ENCODE assay signal across 29 mouse cellular contexts in the genomic region with DNA sequence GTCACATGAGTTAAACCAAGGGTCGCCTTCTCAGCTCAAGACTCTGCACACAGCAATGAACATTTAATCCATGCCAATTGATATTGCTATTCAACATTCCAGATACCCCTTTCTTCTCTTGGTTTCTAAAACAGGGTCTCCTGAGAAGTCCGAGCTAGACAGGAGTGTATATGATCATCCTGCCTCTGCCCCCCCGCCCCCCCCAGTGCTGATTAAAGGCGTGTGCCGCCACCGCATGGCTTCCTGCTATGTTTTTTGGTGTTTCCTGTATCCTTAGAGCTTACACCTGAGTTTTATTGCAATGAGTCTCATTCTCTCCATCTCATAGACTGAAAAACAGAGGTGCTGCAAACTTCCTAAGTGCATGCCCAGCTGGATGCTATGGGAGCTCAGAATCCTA. TPM values are rescaled to one million over a fixed set of nuclear protein-coding genes. Genes with fewer than 3 reads are reported as not detected.
DNase-seq lines count a peak whose midpoint lies in the region; ATAC-seq and TF ChIP-seq lines count a peak whose summit lies in the region.
"Had no signal": no experiment of that assay in that cellular context is flagged by ENCODE, and none has a peak within 500 bp of the region (broad histone marks: within the 10 kb centered on the region; RNA-seq: fewer than 3 reads in every experiment).

No protein-coding gene starts in this region.

- no peak overlapping the region for H3K9ac ChIP-seq in forebrain, embryonic 11.5 days (ENCODE audit: low read length)
- H3K9ac ChIP-seq: embryonic facial prominence, embryonic 13.5 days; forebrain, embryonic 13.5 days; hindbrain, embryonic 12.5 days; hindbrain, embryonic 15.5 days had no signal

- no peak for TF ChIP-seq CTCF in kidney, adult 2 months (conservative IDR thresholded peaks at IDR 0.05; ENCODE audit: insufficient read depth, insufficient read length, low read depth, low read length)

- H3K27me3 ChIP-seq in kidney, adult 2 months (replicated peaks; ENCODE audit: control insufficient read depth, insufficient read depth, low read length), result no peaks in the 10 kb centered on the region
- peaks cover 23% of the 10 kb centered on the region for H3K27me3 ChIP-seq in forebrain, embryonic 11.5 days (ENCODE audit: control insufficient read depth, insufficient read depth, low read length)
- H3K27me3 ChIP-seq: CH12.LX had no signal

- H3K27ac ChIP-seq in kidney, adult 2 months (ENCODE audit: insufficient read depth, low read depth, low read length), result no peak overlapping the region
- no peak overlapping the region for H3K27ac ChIP-seq in forebrain, embryonic 11.5 days (ENCODE audit: low read depth, low read length)
- H3K27ac ChIP-seq: embryonic facial prominence, embryonic 10.5 days; embryonic facial prominence, embryonic 13.5 days; forebrain, embryonic 13.5 days; gastrocnemius, adult 2 months; hindbrain, embryonic 12.5 days; hindbrain, embryonic 15.5 days had no signal

- no peak overlapping the region for H3K4me2 ChIP-seq in forebrain, embryonic 11.5 days (ENCODE audit: low read depth, low read length, severe bottlenecking)
- H3K4me2 ChIP-seq: embryonic facial prominence, embryonic 13.5 days; forebrain, embryonic 13.5 days; heart, embryonic 11.5 days; hindbrain, embryonic 12.5 days; hindbrain, embryonic 15.5 days had no signal

- ATAC-seq in inflammation-experienced regulatory T-cells, adult 6 months, result peak; percentile 12
- ATAC-seq in forebrain, embryonic 11.5 days (replicated peaks; ENCODE audit: low FRiP score), result no peak
- ATAC-seq: forebrain, embryonic 13.5 days; forebrain, embryonic 16.5 days; Patski had no signal

- H3K4me1 ChIP-seq in kidney, adult 2 months (ENCODE audit: control insufficient read depth, insufficient read depth, low read length), result no peaks in the 10 kb centered on the region
- H3K4me1 ChIP-seq in forebrain, embryonic 11.5 days (replicated peaks; ENCODE audit: control insufficient read depth, insufficient read depth, low read length), result no peaks in the 10 kb centered on the region; the same call in 1 of the 2 replicates

- H3K9me3 ChIP-seq in forebrain, embryonic 11.5 days (ENCODE audit: control insufficient read depth, low read length), result no peaks in the 10 kb centered on the region
- H3K9me3 ChIP-seq: embryonic facial prominence, embryonic 10.5 days; embryonic facial prominence, embryonic 13.5 days; forebrain, embryonic 13.5 days; G1E; hindbrain, embryonic 12.5 days; hindbrain, embryonic 15.5 days had no signal

- DNase-seq in thymus, postnatal 0 days (ENCODE audit: low spot score), result peak; percentile 17
- DNase-seq in thymus, postnatal 36 days, result no peak
- DNase-seq in T-cell, adult 2 months (ENCODE audit: low spot score), result peak; percentile 50
- no peak for DNase-seq in kidney, adult 2 months
- no peak for DNase-seq in testis, postnatal 14 days (ENCODE audit: low spot score)
- no peak for DNase-seq in forebrain, embryonic 11.5 days (ENCODE audit: low spot score)
- DNase-seq: adrenal gland, adult 8-10 months; adrenal gland, postnatal 25 days; B cell, adult 2 months; cerebellum, adult 11-12 months; cerebellum, adult 8-10 months; cerebellum, postnatal 10 days; cerebellum, postnatal 36 days; embryo, embryonic 11 days; gastrocnemius, adult 2 months; gastrocnemius, postnatal 14 days; heart, adult 11 months had no signal

- WGBS in kidney, adult 2 months, result 67% methylated on average over 6 of the region's 6 CpGs
- 89% methylated on average over 6 of the region's 6 CpGs for WGBS in forebrain, embryonic 11.5 days

- TF ChIP-seq POLR2A in kidney, adult 2 months (IDR thresholded peaks at IDR 0.05; ENCODE audit: low read depth, low read length), result no peak

- no peak overlapping the region for H3K4me3 ChIP-seq in kidney, adult 2 months (ENCODE audit: insufficient read depth, low read depth, low read length)
- H3K4me3 ChIP-seq in forebrain, embryonic 11.5 days (ENCODE audit: low read depth, low read length), result no peak overlapping the region
- H3K4me3 ChIP-seq: embryonic facial prominence, embryonic 10.5 days; embryonic facial prominence, embryonic 13.5 days; erythroblast, embryonic 14.5 days; forebrain, embryonic 13.5 days; gastrocnemius, adult 2 months; hindbrain, embryonic 12.5 days; hindbrain, embryonic 15.5 days had no signal

- H3K36me3 ChIP-seq in kidney, adult 2 months (ENCODE audit: control insufficient read depth, insufficient read depth, low read length), result no peaks in the 10 kb centered on the region
- H3K36me3 ChIP-seq in forebrain, embryonic 11.5 days (ENCODE audit: control insufficient read depth, insufficient read depth, low read length), result no peaks in the 10 kb centered on the region
- H3K36me3 ChIP-seq: embryonic facial prominence, embryonic 10.5 days; embryonic facial prominence, embryonic 13.5 days; G1E; hindbrain, embryonic 12.5 days; hindbrain, embryonic 15.5 days had no signal

RNA-seq across cellular contexts. Expression of gene Gpr68, which starts 6.6 kb away (rescaled TPM):
- polyA plus RNA-seq in thymus, postnatal 0 days (2015; fragmentation: Nextera tagmentation; extraction: Ambion mirVana), result 6.8 and 7.5 TPM in 2 replicates
- 10 to 100 TPM; 67.5 to 92.0 (median 70.5) TPM for polyA plus RNA-seq in inflammation-experienced regulatory T-cells, adult 6 months (2017; shearing (Covaris generic))
- 0.50 and 1.9 TPM in 2 replicates for polyA plus RNA-seq in kidney, adult 2 months (2012; rRNA removed)
- polyA plus RNA-seq in forebrain, embryonic 11.5 days (2014; fragmentation: Nextera tagmentation; extraction: Ambion mirVana), result 0.13 and 0.15 TPM in 2 replicates
- polyA plus RNA-seq: erythroblast, embryonic 14.5 days; G1E had no signal

Comparison
In these comparisons a context has a peak if more than half of its experiments do, and no peak if none do; other contexts are left out.
1. DNase-seq: peak in thymus, postnatal 0 days (single experiment) and T-cell, adult 2 months (single experiment); none in thymus, postnatal 36 days (0 of 2), kidney, adult 2 months (single experiment), testis, postnatal 14 days (single experiment) and forebrain, embryonic 11.5 days (single experiment).